Mouse (Mus musculus) ovary, postnatal 10 days (tissue): ENCODE results near the gene Catsper4.
"Not testable (repeated sequence)": the region's sequence is repeated elsewhere in the genome, so short reads cannot be mapped to it uniquely, and the experiment has no call there.

Experiments used
- DNase-seq: peaks from one replicate; pipeline ENCODE4 v3.0.0; 2022; ENCODE audit warnings: low spot score

Catsper4 gene

DNA sequence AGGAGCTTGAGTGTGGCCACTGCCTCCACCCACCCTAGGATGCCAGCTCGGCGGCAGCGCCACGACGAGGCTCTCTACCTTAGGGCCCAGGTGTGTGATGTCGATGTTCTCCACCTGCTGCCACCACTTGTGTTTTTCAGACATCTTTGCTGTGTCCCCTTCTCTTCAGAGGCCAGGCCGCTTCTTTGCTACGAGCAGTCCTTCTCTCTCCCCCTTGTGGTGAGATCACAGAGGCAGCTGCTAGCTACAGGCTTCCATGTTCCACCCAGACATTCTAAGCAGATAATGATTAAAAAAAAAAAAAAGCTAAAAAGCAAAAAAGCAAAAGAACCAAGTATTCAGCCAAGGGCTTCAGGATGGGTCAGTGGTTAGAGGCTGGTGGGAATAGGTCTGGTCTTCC is at the start of gene Catsper4:
TSS of gene Catsper4 (minus strand) at position 190 of the 400 bp plus-strand sequence.
- DNase-seq, result no peak

DNA sequence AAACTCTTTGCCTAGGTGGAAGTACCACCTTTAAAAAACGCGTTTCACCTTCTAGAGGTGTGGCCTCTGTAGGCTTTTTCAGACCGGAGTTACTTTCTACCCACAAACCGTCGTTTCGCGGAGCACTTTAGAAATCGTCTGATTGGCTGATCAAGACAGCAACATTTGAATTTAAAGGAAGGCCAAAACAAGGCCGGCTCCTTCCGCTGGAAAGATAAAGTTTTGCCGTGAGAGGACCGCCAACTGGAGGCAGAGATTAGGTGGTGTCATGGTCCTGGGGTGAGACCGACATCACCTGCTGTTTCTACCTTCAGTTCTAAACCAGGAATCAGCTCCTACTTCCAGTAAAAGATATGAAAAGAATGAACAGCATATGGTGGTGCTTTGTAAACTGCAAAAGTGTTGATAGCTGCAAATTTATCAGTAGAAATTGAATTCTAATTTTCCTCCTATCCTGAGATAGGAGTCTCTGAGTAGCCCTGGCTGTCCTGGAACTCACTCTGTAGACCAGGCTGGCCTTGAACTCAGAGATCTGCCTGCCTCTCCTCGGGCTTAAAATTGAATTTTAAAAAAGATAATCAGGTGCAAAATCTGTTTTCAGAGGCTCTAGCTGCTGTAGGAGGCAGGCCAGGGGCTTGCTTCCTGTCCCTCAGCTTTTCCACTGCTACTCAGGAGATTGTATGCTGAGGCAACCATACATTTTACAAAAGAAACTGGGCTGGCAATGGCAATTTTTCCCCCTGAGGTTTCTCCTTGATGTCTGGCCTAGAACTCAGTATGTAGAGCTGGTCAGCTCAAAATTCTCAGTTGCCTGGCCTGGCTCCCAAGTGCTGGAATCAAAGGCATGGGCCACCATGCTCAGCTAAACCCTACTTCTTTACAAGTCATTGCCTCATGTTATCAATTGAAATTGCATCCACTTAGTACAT is 46.5 kb upstream of the Catsper4 start:
- DNase-seq, result no peak

DNA sequence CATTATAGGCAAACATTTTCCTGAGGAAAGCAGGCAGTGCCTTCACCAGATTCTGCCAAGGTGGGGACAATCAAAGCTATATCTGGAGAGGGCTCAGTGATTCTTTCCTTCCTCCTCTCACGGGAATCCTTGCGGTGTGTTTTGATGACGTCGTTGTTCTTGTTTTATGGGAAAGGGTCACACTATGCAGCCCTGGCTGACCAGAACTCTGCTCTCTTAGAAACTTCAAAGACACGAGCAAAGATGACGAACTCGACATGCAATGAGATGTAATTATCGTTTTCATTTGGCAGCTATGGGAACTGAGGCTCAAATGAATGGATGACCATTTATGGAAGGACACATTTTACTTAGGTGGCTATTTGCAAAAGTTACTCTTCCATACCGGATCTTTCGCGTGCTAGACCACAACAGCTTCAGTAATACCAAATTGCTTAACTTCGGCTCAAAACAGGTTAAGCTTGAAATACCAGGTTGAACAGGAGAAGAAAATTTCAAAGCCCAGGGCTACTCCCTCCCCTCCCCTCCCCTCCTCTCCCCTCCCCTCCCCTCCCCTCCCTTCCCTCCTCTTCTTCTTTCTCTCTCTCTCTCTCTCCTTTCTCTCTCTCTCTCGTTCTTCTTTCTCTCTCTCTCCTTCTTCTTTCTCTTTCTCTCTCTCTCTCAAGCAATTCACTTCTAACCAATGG is 45.7 kb upstream of the Catsper4 start:
- DNase-seq, result no peak

DNA sequence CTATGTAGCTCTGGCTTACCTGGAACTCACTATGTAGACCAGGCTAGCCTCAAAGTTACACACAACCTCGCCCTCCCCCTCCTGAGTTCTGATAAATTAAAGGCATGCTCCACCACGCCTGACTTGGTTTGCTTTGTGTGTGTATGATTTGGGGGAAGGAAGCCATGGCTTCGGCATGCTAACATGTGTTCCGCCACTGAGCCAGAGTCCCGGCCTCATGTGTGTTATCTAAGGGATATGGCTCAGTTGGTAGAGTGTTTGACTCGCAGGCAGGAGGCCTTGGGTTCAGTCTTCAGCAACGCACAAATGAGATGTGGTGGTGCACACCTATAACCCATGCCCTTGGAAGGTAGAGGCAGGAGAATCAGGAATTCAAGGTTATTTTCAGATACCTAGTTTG is 44.8 kb upstream of the Catsper4 start:
- no peak for DNase-seq

DNA sequence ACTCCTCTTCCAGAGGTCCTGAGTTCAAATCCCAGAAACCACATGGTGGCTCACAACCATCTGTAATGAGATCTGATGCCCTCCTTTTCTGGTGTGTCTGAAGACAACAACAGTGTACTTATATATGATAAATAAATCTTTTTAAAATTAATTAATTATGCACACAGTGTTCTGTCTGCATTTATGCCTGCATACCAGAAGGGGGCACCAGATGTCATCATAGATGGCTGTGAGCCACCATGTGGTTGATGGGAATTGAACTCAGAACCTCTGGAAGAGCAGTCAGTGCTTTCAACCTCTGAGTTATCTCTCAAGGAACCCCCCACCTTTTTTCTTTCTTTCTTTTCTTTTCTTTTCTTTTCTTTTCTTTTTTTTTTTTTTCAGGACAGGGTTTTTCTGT is 42.4 kb upstream of the Catsper4 start:
- DNase-seq, result not testable (repeated sequence)

DNA sequence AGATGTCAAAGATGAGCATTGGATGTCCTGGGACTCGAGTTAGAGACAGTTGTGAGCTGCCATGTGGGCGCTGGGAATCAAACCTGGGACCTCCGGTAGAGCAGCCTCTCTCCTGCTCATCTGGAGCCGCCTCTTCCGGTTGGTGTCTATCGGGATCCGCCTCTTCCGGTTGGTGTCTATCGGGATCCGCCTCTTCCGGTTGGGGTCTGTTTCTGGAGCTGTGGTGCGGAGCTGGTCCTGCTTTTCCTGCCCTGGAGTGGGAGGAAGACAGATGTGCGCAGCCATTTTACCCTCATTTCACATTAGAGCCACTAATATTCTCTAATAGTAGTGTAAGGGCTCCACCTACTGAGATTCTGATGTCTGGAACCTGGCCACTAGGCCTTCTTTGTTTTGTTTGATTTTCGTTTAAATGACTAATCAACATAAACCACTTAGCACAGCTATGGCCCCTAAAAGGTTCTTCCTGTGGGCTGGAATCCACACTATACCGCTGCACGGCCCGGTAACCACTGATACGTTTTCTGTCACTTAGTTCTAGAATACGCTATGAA is 41.0 kb upstream of the Catsper4 start:
- DNase-seq, result no peak

DNA sequence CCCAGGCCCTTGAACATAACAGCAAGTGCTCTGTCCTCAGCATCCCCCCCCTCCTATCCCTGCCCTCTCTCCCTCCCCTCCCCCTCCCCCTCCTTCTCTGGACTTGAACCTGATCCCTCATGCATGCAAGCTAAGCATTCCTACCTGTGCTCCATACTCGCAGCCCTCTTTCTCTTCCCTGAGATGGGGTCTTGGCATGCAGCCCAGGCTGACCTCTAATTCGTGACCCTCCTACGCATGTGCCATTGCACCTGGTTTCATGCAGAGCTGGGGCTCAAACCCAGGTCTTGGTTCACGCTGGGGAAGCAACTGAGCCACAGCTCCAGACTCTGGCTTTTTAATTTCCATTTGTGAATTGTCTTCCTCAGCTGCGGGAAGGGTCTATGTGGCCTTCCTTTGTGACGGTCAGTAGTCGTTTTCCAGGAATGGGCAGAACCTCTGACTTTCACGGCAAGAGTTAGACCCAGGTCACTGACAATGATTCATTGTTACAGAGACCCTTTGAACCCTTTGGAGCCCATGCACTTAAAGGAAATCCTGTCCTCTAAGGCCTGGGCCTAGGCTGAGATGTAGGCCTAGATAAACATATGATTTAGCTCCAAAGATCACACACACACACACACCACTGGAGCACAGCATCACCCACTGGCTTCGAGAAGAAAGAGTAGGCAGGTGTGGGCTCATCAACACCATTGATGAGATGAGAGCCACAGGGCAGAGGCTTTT is 38.8 kb upstream of the Catsper4 start:
- DNase-seq, result no peak

DNA sequence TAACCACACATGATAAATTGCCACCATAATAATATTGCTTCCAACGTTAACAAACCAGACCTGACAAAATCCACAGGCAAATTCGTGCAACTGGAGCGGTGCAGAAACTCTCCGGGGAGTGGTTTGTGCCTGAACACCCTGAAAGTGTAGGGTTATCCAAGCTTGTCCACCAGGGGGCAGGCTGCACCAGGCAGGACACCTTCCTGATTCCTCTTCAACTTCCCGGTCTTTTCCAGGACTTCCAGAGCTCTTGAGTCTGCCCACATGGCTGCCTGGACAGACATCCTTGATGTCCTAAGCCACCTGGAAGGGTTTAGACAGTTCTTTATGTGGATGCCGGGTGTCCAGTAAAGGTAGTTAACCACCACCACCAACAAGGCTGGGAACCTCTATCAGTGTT is 36.0 kb upstream of the Catsper4 start:
- DNase-seq, result no peak

DNA sequence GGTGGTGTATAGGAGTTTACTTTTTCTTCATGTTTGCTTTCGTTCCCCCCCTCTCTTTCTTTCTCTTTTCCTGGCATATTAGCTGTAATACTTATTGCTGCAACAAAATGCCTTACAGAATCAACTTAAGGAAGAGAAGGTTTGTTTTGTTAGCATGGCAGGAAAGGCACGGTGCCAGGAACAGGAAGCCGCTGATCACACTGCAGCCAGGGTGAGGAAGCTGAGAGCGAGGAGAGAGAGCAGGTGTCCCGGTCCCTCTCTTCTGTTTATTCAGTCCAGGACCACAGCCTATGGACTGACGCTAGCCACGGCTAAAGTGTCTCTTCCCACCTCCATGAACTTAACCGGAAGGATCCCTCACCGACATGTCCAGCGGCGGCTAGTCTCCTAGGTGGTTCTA is 31.2 kb upstream of the Catsper4 start:
- DNase-seq, result no peak

DNA sequence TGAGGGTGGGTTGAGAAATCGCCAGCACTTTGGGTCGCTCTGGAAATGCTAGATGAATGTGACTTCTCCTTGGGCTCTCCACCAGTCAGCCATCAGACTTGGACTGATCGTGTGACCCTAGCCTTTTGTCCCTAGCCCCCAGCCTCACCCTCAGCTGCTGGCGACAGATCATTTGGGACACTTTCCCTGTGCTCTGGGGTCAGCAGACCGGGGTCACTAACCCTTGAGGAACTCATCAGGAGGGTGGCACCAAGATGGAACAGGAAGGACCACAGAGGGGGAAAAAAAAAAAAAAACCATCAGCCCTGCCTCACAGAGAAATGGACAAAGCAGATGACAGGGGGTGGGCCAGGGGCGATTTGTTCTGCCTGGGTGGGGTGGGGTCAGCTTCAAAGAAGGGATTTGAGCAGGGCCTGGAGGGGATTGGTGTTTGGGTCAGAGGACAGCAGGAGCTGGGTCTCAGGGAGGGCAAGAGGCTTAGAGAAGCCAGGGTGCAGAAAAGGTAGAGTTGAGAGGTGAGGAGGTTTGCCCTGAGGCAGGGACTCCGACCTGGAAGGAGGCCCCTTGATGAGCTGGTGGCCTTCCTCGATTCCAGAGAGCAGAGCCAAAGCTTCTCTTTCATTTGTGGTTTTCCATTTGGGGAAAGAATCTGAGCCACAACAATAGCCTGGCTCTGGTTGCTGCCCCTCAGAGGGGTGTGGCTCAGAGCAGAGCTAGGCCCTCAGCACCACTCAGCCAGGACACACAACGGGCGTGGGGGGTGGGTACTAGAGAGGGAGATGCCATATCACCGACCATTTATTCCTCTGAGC is 30.2 kb upstream of the Catsper4 start:
- no peak for DNase-seq

DNA sequence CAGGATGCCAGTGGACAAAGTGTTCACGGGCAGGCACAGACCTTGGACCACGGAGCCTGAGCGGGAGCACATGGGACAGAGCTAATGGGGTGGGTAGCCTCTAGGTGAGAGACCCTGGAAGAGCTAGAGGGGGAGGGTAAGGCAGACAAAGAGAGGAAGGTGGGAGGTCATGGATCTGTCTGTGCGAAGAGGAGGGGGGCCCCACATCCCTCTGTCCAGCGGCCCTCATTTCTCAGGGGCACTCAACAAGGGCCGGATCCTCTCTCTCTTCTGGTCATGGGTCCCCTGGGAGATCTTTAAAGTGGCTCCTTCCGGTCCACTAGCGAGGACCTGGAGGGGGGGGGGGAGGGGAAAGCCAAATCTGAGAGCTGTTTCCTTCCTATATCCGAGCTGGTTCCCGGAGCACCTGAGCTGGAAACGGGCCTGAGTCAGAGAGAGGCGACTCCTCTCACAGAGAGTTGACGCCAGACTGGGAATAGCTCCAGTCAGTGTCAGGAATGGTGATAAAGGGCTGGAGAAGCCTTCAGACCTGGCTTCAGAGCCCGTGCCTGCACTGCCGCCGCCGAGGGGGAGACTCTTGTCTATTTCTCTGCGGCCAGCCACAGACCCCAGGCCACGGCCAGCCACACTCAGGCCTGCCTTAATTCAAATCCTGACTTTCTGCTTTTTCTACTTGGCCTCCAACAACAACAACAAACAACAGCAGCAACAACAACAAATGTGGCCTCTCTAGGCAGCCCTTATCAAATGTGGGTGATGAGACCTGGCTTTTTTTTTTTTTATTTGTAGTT is 29.4 kb upstream of the Catsper4 start:
- DNase-seq, result no peak

DNA sequence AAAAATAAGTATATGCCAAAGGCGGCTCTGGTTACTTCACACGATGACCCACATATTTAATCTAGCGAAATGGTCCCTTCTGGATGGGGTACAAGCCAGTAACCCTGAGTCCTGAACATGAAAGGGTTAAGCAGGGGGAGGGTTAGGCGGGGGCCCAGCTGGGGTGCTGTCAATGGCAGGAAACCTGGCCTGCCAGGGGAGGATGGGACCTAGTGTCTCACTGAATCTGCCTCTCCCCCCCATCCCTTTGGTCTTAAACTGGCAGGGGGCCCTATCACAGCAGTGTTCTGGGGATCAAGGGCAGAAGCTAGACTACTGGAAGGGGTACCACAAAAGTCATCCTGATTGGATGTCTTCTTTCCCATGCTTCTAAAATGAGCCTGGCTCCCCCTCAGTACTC is 28.7 kb upstream of the Catsper4 start:
- DNase-seq, result no peak

DNA sequence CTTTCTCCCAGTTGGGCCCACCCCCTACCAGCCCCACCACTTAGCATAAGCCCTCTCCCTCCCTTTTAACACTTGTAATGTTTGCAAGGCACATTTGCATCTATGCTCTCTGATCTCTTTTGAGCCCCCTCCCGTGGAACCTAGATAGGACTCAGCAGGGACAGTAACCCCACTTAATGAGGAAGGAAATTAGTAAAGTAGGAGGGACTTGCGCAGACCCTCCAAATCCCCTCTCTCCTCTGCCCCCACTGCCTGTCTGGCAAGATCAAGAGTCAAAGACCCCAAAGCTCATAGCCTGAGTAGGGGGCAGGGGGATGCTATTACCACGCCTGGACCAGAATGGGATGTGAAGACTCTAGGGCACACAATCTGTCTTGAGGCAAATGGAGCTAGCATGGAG is 27.7 kb upstream of the Catsper4 start:
- no peak for DNase-seq

DNA sequence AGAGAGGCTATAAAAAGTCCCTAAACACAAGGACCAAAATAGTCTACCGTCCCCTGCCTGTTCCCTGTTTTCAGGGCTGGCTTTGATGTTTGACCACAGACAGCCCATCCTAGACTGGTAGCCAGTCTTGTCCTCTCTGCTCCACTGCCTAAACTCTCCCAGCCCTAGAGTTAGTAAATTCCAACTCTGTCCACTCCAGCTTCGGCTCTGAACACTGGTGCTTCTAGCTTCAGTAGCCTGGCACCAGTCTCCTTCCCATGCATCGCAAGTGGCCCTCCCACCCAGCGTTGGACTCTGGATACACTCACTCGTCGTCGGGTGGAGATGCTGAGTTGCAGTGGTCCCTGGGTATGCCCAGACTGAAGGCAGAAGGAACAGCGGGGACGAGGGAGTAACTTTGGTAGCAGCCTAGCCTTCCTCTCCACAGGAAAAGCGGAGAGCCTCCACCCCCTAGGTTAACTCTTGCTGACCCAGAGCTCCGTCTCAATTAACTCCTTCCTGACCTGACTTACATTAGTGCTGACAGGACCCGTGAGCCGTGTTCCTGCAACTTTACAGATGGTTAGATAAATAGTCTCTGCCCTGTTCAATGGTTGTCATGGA is 26.6 kb upstream of the Catsper4 start, which contains the start of gene Grrp1:
TSS of gene Grrp1 (minus strand) at position 385 of the 603 bp plus-strand sequence.
- no peak for DNase-seq

DNA sequence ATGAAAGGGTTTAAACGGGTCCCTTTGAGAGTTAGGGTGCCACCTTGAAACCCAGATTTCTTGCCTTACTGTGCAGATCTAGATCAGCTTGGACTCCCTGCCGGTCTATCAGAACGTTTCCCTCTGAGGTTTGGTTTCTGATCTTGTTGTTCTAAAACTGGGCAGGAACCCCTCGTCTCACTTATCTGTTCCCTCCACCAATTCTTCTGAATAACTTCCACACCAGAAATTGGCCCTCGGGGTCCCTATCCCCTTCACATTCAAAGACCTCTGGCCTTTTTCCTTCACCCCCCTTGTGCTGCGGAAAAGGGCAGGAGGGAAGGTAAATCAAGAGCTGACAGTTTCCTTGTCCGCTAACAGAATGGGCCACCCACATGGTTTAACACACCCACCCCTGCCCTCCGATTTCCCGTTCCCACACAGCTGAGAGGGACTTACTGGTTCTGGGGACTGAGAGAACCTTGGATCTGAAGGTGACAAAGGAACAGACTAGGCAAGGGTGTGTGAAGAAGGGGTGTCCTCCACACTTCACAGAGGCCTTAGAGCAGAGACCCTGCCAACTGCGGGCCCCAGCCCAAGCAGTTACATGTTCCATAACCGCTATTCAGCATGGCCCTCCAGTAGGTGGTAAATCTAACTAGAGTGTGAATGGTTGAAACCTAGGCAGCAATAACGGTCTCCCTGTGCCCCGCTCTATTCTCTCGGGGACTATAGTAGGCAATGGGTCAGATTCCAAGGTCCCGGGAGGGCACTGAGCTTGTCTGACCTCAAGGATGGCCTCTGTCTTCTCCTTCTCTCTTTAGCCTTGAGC is 25.9 kb upstream of the Catsper4 start:
- DNase-seq, result no peak

DNA sequence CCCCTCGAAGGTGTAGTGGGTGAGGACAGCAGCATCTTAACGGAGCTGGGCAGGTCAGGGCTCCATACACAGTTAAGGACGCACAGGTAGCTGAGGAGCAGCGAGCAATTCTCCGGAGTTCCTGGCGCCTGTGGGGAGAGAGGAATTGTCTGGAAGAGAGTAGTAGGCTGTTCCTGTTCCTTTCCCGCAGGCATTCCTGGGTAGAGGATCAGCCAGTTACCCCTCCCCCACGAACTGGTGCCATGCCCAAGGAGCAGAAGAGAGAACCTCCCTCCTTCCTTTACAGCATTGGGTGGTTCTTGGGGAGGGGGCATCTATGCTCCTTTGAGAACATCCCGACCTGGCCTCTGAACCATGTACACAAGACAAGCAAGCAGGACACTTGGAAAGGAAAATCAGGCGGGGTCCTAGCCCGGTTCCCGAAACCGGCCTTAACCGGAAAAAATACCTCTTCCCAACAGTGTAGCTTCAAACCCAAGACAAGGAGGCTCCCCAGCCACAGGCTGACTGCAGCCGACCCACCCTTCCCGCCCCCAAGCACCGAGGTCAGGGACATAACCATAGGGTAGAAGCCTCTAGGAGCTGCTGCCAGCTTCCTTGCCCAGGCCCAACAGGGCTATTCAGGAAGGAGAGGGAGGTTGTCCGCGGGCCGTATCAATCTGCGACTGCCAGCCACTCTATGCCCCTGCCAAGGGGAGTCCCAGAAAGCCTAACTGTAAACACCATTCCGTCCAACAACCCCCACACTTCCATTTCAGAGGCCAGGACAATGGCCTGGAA is 25.1 kb upstream of the Catsper4 start:
- DNase-seq, result no peak

DNA sequence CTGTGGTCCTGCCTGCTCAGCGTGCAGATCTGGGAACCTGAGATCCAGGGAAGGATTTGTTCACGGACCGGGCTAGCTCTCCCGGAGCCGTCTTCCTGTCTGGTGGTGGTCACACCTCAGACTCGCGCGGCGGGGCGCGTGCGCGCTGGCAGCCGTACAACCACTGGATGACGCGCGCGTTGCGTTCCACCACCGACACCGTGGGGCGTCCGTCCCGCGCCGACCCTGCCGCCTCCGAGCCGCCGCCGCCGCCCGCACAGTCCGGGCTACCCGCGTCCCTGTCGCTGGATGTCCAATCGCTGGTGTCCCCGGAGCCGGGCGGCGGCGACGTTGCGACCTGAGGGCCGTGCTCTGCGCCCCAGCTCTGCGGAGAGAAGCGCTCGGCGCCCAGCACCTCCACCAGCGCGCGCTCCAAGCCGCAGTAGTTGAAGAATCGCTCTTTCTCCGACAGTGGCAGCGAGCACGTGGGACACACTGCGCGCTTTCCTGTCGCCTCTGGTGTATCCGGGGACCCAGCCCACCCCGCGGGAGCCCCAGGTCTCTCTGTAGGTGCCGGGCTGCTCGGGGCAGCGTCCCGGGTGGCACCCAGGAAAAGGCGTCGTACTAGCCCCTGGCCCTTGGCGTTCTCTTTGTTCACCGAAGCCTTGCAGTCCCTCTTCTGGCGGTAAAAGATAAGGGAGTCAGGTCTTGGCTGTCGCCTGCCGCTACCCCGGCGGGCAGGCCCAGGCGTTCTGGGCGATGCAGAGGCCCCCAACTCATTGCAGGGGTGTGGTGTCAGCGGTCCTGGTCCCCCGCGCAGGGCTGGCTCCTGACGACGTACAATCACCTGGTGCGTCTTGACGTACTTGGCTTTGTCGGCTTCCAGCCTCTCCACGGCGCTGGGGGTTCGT is 24.3 kb upstream of the Catsper4 start:
- no peak for DNase-seq

DNA sequence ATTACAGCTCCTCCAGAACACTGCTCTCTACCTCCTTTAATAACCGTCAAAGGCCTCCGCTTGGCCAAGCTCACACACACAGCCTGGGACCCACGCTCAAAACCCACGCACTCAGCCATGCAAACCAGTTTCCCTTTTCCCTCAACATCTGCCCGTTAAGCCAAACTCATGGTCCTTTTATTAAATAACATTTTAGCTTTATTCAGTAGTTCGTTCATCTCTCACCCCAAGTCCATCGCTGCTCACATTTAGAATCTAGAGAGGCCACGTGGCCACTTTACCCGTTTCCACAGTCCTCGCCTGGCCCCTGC is 23.7 kb upstream of the Catsper4 start:
- DNase-seq, result no peak
